Mouse (Mus musculus): ENCODE data around the gene Blnk.

Blnk gene

GRCm38 (mm10) chr19:40964367-40964891 lies 29.9 kb downstream of the Blnk start:
- DNase-seq: no peak

DNA sequence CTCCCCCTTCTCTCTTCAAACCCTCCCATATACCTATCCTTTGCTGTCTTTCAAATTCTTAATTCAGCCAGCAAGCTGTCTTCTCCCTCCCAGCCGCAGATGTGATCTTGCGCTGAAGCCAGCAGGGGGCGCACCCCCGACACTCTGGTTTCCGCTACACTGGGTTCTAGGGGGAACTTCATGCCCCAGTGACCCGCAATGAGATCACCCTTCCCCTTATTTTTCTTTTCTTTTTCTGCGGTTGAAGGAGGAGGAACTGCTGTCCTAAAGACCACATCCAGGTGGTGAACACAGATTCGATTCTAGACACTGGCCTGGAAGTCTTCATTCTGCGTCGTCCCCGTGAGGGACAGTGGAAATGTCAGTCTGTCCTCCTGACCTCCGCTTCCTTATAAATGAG lies 31.3 kb downstream of the Blnk start:
- DNase-seq: peak in 1 of 2 experiments; percentile 17

- no peak for DNase-seq
Observed at GRCm38 (mm10) chr19:40958981-40959380, 35.4 kb downstream of the Blnk start.

DNA sequence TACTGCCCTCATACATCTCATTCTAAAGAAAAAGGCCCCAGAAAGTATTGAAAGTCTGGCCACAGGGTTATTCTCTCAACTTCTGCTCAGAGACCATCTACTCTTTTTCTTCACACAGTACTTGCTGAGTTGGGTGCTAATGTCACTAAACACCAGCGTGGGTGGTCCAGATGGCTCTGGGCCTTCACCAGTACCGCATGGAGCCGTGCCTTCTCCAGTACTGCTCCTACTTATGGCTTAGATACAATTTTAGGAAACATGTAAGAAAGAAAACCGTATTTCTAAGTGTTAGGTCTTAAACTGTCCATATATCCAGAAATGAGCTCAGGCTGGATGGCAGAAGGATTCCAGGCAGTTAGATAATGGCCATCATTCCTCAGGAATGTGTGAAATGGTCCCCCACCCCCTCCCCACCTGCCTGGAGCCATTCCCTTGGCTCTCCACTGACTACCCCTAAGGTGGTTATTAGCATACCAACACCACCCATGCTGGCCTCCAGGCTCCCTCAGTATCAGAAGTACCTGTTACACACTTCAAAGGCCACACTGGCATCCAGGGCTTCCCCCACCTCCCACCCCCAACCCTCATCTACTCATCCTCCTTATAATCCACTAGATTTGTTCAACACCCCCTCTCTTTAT lies 47.3 kb downstream of the Blnk start:
- no peak for DNase-seq

- no peak for DNase-seq
Observed at GRCm38 (mm10) chr19:40943552-40943951, 50.8 kb downstream of the Blnk start.

GRCm38 (mm10) chr19:40936038-40936437 lies 58.3 kb downstream of the Blnk start:
- DNase-seq: no peak

- DNase-seq: no peak
Observed at GRCm38 (mm10) chr19:40935376-40935775, 59.0 kb downstream of the Blnk start.

DNA sequence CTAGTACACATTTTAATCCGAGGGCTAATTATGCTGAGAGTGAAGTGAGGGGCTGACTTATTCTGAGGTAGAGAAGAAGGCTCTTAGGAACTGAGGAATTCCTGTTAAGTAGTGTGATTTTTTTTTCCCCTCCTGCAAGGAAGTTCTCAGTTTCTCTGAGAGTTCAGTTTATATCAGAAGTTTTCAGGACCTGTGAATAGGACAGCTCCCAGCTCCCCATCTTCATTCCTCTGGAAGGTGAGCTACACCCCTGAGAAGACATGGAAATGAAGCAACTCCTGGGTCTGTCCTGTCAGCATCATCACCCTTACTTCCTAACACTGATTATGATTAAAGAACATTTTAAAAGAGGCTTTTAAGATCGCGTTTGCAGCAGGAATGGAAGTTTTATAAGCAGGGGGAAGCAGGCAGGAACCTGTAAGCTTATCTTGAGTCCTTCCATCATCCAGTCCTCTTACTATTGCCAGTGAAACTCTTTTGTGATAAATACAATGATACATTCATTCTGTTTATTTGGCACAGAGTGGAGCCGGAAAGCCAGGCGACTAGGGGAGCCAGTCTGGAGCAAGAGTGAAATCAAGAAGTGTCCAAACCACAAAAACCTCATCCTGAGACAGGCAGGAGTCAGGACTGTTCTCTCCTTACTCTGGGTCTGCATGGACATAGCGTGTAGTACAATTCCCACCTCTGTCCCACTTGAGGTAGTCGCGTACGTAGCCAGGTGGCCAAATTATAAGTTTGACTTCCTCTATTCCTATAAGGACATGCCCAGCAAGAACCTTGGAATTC lies 62.6 kb downstream of the Blnk start:
- no peak for DNase-seq

DNA sequence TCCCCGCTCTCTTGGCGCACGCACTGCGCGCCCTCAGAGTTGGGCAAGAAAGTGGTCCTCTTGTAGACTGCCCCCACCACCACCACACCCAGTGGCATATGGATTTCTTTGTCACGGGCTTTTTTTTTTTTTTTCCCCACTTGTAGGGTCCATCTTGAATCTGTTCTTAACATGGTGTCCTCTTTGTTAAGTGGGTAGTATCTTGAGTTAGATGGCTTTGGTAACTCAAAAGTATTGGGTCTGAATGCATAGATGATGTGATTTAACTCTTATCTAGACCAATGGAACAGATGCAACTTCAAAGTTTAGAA lies 99.0 kb downstream of the Blnk start:
- DNase-seq: no peak

GRCm38 (mm10) chr19:40894519-40895392 lies 99.6 kb downstream of the Blnk start, which contains the start of gene Zfp518a:
TSS of gene Zfp518a (plus strand) at chr19:40894705.
- peak; percentile 90 to 91 for DNase-seq

DNA sequence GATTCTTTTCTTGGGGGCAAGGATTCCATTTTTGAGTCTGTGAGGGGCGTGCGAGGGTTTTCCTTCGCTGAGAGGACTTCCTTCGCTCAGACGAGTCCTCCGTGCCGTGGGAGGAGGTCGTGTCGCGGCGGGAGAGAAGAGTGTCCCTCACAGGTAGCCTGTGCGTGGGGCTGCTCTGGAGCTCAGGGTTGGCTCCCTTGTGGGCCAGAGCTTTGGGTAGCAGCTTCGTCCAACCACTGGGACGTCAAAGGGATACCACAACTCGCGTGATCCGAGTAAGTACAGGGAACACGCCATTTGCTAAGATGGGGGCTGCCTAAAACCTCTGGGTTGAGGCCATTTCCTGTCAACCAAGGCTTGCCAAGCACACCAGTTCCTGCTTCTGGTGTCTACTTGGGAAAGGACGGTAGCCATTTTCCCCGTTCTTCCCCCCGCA lies 100.2 kb downstream of the Blnk start:
- peak in 1 of 2 experiments; percentile 39 for DNase-seq

GRCm38 (mm10) chr19:40888887-40889286 lies 105.4 kb downstream of the Blnk start:
- DNase-seq: no peak

- no peak for DNase-seq
Observed at GRCm38 (mm10) chr19:40881700-40882099, 112.6 kb downstream of the Blnk start.
